Mouse (Mus musculus) liver, embryonic 14.5 days (tissue): ENCODE results near the gene Vwf. TPM values are rescaled to one million over a fixed set of nuclear protein-coding genes. Genes with fewer than 3 reads are reported as not detected.

Source experiments
- ATAC-seq: fragments of 200-750 bp; cut with Nextera tagmentation; 2 replicates; pipeline ENCODE4 v1.8.0; 2017; ENCODE audit warnings: moderate number of reproducible peaks, mild to moderate bottlenecking, moderate library complexity; ENCODE audit not compliant: insufficient read depth
- DNase-seq, 3 experiments: peaks; one replicate each; pipeline ENCODE4 v3.0.0-alpha.2; 2012 to 2013; ENCODE audit warnings: low read depth in 3 of 3, low spot score in 3 of 3
- H3K27ac ChIP-seq: fragments of 300-500 bp; sonication (generic); 2 replicates; pipeline ENCODE4 v1.5.1; 2014; ENCODE audit warnings: moderate library complexity, mild to moderate bottlenecking, control low read depth, inconsistent platforms
- H3K27me3 ChIP-seq: fragments of 300-500 bp; sonication (generic); 2 replicates; pipeline ENCODE4 v1.6.1; 2014; ENCODE audit warnings: mild to moderate bottlenecking, low read length, moderate library complexity; ENCODE audit not compliant: control insufficient read depth, insufficient read depth
- H3K36me3 ChIP-seq: fragments of 300-500 bp; sonication (generic); replicated peaks from 2 replicates; pipeline ENCODE4 v1.6.1; 2014; ENCODE audit warnings: low read depth; ENCODE audit not compliant: control insufficient read depth, insufficient read depth
- H3K4me1 ChIP-seq, 2 experiments: fragments of 200-500 bp in 1 of 2; fragments of 300-500 bp in 1 of 2; sonication (generic) in 1 of 2; replicated peaks; 2 replicates each; pipeline ENCODE4 v1.6.1; 2012 to 2014; ENCODE audit warnings: antibody characterized with exemption in 1 of 2, inconsistent platforms in 1 of 2, low read length in 1 of 2; ENCODE audit not compliant: control insufficient read depth in 2 of 2, insufficient read depth in 2 of 2
- H3K4me2 ChIP-seq: fragments of 300-500 bp; sonication (generic); 2 replicates; pipeline ENCODE4 v1.6.1; 2014; ENCODE audit warnings: low read depth, mild to moderate bottlenecking, control low read depth, moderate library complexity
- H3K4me3 ChIP-seq, 2 experiments: fragments of 200-500 bp in 1 of 2; fragments of 300-500 bp in 1 of 2; sonication (generic) in 1 of 2; 2 replicates each; pipeline ENCODE4 v1.5.1; 2012 to 2014; ENCODE audit warnings: low read depth in 2 of 2, low read length in 2 of 2, mild to moderate bottlenecking in 2 of 2, control low read depth in 1 of 2, inconsistent platforms in 1 of 2, moderate library complexity in 1 of 2; ENCODE audit not compliant: insufficient read depth in 1 of 2
- H3K9ac ChIP-seq: fragments of 300-500 bp; sonication (generic); replicated peaks from 2 replicates; pipeline ENCODE4 v1.6.1; 2014; ENCODE audit warnings: mild to moderate bottlenecking, control low read depth, moderate library complexity
- H3K9me3 ChIP-seq: fragments of 300-500 bp; sonication (generic); 2 replicates; pipeline ENCODE4 v1.6.1; 2016; ENCODE audit warnings: low read length, mixed read lengths; ENCODE audit not compliant: control insufficient read depth
- CTCF ChIP-seq: IDR thresholded peaks from 2 replicates; pipeline ENCODE4 v1.5.1; 2016; ENCODE audit warnings: antibody characterized with exemption, low read depth, control low read depth
- EP300 ChIP-seq: IDR thresholded peaks from 2 replicates; pipeline ENCODE4 v1.6.1; 2016; ENCODE audit warnings: antibody characterized with exemption, low read depth
- WGBS: fragments of 180-500 bp; shearing (Covaris S2); extraction: QIAGEN DNeasy Blood & Tissue Kit; methylation state at CpG from one replicate; pipeline ENCODE4 v1.1.7; 2014; ENCODE audit not compliant: insufficient replicate concordance; 5-methylcytosine and 5-hydroxymethylcytosine counted together
- polyA plus RNA-seq, 2 experiments: library from polyadenylated mRNA; depleted of rRNA in 1 of 2; stranded (reverse) in 1 of 2; unstranded in 1 of 2; fragments of >200 nt; fragmentation: Nextera tagmentation in 1 of 2; extraction: Ambion mirVana in 1 of 2; gene quantifications; 2 replicates each; pipeline versions ENCODE4 v1.2.1 to v1.2.3; 2012 to 2014

The Vwf gene
- polyA plus RNA-seq, 2 experiments: 9.0 to 11.1 TPM

DNA sequence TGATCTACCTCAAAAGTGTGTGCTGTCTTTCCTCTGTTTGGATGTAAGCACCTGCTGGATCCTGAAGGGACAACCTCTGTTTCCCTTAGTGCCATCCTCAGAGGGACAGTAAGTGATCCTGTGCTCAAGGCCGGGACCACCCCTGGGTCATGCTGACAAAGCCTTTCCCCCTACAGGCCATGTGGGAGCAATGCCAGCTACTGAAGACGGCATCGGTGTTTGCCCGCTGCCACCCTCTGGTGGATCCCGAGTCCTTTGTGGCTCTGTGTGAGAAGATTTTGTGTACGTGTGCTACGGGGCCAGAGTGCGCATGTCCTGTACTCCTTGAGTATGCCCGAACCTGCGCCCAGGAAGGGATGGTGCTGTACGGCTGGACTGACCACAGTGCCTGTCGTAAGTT lies 41.7 kb downstream of the Vwf start:
- H3K36me3 ChIP-seq: no peaks in the 10 kb centered on the region
- no peaks in the 10 kb centered on the region for H3K27me3 ChIP-seq
- no peak overlapping the region for H3K9ac ChIP-seq
- peak; percentile 12 for ATAC-seq
- H3K4me1 ChIP-seq: peaks cover 0 to 7% of the 10 kb centered on the region in 2 experiments; a peak in 3 of 4 replicates
- H3K9me3 ChIP-seq: no peaks in the 10 kb centered on the region
- WGBS: 81% methylated on average over 12 of the region's 12 CpGs
- H3K27ac ChIP-seq: no peak overlapping the region
- no peak for TF ChIP-seq EP300
- peak; percentile 73 for TF ChIP-seq CTCF
- H3K4me2 ChIP-seq: no peak overlapping the region
- no peak for DNase-seq
- H3K4me3 ChIP-seq: no peak overlapping the region

DNA sequence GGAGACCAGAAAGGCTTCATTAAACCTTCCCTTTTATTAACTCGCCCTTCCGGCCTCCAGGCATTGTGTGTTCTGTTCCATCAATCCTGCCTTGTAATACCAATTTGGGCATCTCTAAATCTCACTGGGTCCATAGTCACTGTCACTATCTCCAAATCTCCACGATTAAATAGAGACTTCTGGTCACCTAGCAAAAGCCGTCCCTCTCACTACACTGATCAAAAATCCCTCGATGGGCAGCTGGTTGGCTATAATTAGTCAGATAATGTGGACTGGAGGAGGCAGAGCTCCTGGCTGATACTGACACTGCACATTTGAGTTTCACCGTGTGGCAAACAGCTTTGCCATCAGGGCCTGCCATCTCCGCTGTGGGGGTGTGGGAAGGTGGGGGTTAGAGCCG lies 42.5 kb downstream of the Vwf start:
- 68% methylated on average over 8 of the region's 8 CpGs for WGBS
- Histone ChIP-seq H3K4me3 (no peak overlapping the region), H3K9me3 (no peaks in the 10 kb centered on the region), H3K4me2 (no peak overlapping the region), H3K27ac (no peak overlapping the region), H3K27me3 (no peaks in the 10 kb centered on the region), H3K36me3 (no peaks in the 10 kb centered on the region), H3K9ac (no peak overlapping the region), H3K4me1 (peaks cover 0 to 2% of the 10 kb centered on the region in 2 experiments; a peak in 1 of 4 replicates)
- ATAC-seq (no peak), DNase-seq (no peak)
- TF ChIP-seq EP300: no peak
- no peak for TF ChIP-seq CTCF

DNA sequence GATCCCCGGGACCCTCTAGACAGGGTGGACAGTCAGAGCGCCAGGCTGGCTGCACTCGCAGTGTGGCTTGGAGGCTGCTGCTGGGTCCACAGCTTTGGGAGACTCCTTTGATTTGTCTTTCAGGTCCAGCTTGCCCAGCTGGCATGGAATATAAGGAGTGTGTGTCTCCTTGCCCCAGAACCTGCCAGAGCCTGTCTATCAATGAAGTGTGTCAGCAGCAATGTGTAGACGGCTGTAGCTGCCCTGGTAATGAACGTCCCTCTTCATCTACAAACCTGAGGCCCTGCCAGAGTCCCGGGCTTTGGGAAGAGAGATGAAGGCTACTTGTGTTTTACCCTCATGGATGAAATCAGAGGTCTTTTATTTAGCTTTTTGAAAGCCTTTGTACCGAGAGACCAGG lies 43.5 kb downstream of the Vwf start:
- WGBS: 73% methylated on average over 7 of the region's 7 CpGs
- no peak overlapping the region for H3K9ac ChIP-seq
- H3K4me1 ChIP-seq: no peaks in the 10 kb centered on the region
- TF ChIP-seq CTCF: no peak
- no peak for TF ChIP-seq EP300
- ATAC-seq (no peak), DNase-seq (no peak)
- H3K4me3 ChIP-seq: no peak overlapping the region
- no peak overlapping the region for H3K4me2 ChIP-seq
- no peak overlapping the region for H3K27ac ChIP-seq
- H3K36me3 ChIP-seq: no peaks in the 10 kb centered on the region
- H3K9me3 ChIP-seq: no peaks in the 10 kb centered on the region
- no peaks in the 10 kb centered on the region for H3K27me3 ChIP-seq

DNA sequence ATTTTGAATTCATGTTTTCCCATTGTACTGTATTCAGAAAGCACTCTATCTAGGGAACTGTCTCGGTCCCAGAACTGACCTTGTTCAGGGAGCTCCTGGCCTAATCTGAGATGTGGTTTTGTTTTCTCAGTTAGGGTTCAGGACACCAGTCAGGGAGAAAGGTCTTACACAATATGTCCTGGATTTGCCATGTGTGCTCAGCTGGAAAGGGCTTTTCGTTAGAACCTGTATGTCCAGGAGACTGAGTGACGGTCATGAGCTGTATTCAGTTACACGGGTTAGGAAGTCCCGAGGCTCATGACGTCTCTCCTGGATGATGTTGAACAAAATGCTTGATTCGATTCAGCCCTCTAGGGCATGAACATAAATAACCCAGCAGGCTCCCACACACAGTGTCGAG lies 43.9 kb downstream of the Vwf start:
- 69% methylated on average over 8 of the region's 8 CpGs for WGBS
- H3K4me2 ChIP-seq: no peak overlapping the region
- ATAC-seq: no peak
- TF ChIP-seq EP300 (no peak), CTCF (no peak)
- no peak overlapping the region for H3K27ac ChIP-seq
- H3K4me1 ChIP-seq: no peaks in the 10 kb centered on the region
- DNase-seq: no peak
- H3K9me3 ChIP-seq: no peaks in the 10 kb centered on the region
- no peaks in the 10 kb centered on the region for H3K36me3 ChIP-seq
- H3K27me3 ChIP-seq: no peaks in the 10 kb centered on the region
- H3K9ac ChIP-seq: no peak overlapping the region
- H3K4me3 ChIP-seq: no peak overlapping the region

DNA sequence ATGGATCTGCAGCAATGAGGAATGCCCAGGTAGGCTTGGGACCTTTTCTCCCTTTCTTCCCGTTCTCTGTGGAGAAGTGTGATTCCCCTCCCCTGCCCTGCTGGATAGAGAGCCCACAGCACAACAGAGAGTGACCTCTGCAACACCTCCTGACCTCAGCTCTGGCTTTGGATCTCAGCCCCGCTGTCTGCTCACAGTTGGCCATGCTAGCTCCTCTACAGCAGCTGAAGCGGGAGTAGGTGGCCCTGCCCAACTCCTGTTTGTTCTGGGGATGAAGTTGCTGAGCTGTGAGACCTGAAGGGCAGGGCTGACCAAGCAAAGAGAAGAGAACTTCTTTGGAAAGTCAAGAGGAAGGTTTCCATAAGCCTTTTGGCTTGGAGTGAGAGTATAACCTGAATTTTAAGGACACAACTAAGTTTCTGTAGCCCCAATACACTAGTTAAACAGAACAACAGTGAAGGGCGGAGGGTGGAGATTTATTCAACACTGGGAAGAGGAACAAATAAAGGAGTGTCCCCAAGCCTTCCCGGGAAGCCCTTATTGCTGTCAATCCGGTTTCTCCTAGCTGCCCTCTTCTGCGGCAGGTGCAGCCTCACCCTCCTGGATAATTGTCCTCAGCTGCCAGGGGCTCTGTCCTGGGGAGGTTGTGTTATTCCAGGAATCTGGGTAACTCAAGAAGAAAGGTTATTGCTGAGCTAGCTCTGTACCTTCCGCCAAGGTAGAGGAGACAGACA lies 45.2 kb downstream of the Vwf start:
- peaks cover 0 to 3% of the 10 kb centered on the region in 2 experiments; a peak in 1 of 4 replicates for H3K4me1 ChIP-seq
- H3K36me3 ChIP-seq: no peaks in the 10 kb centered on the region
- H3K9me3 ChIP-seq: no peaks in the 10 kb centered on the region
- TF ChIP-seq CTCF: no peak
- 62% methylated on average over 8 of the region's 8 CpGs for WGBS
- no peak overlapping the region for H3K4me2 ChIP-seq
- DNase-seq (no peak), ATAC-seq (no peak)
- H3K4me3 ChIP-seq: no peak overlapping the region
- H3K9ac ChIP-seq: no peak overlapping the region
- no peaks in the 10 kb centered on the region for H3K27me3 ChIP-seq
- H3K27ac ChIP-seq: no peak overlapping the region
